Mouse (Mus musculus) kidney, adult 2 months (tissue): ENCODE measurements around the gene Muc2. TPM values are rescaled to one million over a fixed set of nuclear protein-coding genes. Genes with fewer than 3 reads are reported as not detected.

Experiments
- DNase-seq: peaks from one replicate; pipeline ENCODE4 v3.0.0; 2021
- H3K27ac ChIP-seq: fragments of 200-500 bp; 2 replicates; pipeline ENCODE4 v1.5.1; 2012; ENCODE audit warnings: low read depth, low read length, control low read depth, inconsistent platforms; ENCODE audit not compliant: insufficient read depth
- H3K27me3 ChIP-seq: fragments of 200-500 bp; replicated peaks from 2 replicates; pipeline ENCODE4 v1.6.1; 2012; ENCODE audit warnings: mild to moderate bottlenecking, moderate library complexity, low read length, inconsistent platforms; ENCODE audit not compliant: control insufficient read depth, insufficient read depth
- H3K36me3 ChIP-seq: fragments of 200-500 bp; 2 replicates; pipeline ENCODE4 v1.6.1; 2012; ENCODE audit warnings: mild to moderate bottlenecking, moderate library complexity, low read length, inconsistent platforms; ENCODE audit not compliant: control insufficient read depth, insufficient read depth
- H3K4me1 ChIP-seq: fragments of 200-500 bp; 2 replicates; pipeline ENCODE4 v1.6.1; 2011; ENCODE audit warnings: low read length; ENCODE audit not compliant: control insufficient read depth, insufficient read depth
- H3K4me3 ChIP-seq: fragments of 200-500 bp; 2 replicates; pipeline ENCODE4 v1.5.1; 2011; ENCODE audit warnings: mild to moderate bottlenecking, low read depth, low read length, control low read depth; ENCODE audit not compliant: insufficient read depth
- CTCF ChIP-seq: fragments of 200-500 bp; conservative IDR thresholded peaks from 2 replicates; pipeline ENCODE4 v1.5.1; 2011; ENCODE audit warnings: low read depth, mild to moderate bottlenecking, control low read depth, low read length, moderate library complexity, mixed read lengths; ENCODE audit not compliant: insufficient read depth, insufficient read length
- POLR2A ChIP-seq: fragments of 200-500 bp; IDR thresholded peaks from one replicate; pipeline ENCODE4 v1.6.1; 2011; ENCODE audit warnings: low read depth, low read length, control low read depth
- WGBS: fragments of 180-500 bp; shearing (Covaris S2); methylation state at CpG from one replicate; pipeline ENCODE4 v1.1.7; 2018; 5-methylcytosine and 5-hydroxymethylcytosine counted together
- polyA plus RNA-seq: library from polyadenylated mRNA; depleted of rRNA; stranded (reverse); fragments of >200 nt; gene quantifications from 2 replicates; pipeline ENCODE4 v1.2.3, GENCODE M21; 2012; rRNA removed

Muc2 gene
- 0.24 and 0.39 TPM in 2 replicates for polyA plus RNA-seq

DNA sequence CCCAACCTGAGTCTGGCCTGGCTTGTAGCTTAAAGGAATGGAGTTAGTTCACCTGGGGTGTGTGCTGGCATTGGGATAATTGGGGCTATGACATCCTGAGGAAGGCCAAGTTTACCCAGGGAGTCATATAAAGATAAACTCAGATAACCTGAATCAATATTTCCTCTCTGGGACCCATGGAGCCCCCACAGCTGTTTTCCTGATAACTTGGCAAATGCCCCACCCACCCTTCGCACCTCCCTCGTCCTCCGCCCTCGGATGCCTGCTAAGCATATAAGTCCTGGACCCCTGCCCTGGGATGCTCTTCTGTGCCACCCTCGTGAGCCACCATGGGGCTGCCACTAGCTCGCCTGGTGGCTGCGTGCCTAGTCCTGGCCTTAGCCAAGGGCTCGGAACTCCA is at the start of gene Muc2:
Muc2 (plus strand) TSS at position 301 of the 400 bp plus-strand sequence.
- TF ChIP-seq CTCF (no peak), POLR2A (no peak)
- Histone ChIP-seq H3K4me3 (no peak within 1 kb of the TSS), H3K4me1 (no peaks in the 10 kb centered on the region), H3K27ac (no peak within 1 kb of the TSS), H3K27me3 (no peaks in the 10 kb centered on the region), H3K36me3 (no peaks in the 10 kb centered on the region)
- no peak for DNase-seq
- WGBS: 90% methylated on average over 8 of the region's 8 CpGs

DNA sequence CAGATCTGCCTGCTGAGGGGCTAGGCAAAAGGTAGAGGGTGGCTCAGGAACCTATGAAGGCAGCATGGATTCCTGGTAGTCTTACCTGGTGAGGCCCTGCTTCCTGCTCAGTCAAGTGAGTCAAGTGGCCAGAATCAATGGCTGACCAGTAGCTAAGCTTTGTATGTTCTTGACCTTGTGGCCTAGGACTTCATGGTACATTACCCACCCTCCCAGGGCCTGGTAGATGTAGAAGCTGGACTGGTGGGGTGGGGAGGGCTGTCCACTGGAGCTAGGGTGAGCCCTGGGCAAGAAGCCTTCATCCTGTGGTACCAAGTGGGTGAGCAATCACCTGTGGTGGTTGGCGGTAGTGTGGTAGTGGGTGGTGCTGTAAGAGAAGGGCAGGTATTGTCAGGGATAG is 47.8 kb upstream of the Muc2 start:
- TF ChIP-seq POLR2A (no peak), CTCF (no peak)
- peak; percentile 42 for DNase-seq
- 60% methylated on average over 1 of the region's 1 CpGs for WGBS

DNA sequence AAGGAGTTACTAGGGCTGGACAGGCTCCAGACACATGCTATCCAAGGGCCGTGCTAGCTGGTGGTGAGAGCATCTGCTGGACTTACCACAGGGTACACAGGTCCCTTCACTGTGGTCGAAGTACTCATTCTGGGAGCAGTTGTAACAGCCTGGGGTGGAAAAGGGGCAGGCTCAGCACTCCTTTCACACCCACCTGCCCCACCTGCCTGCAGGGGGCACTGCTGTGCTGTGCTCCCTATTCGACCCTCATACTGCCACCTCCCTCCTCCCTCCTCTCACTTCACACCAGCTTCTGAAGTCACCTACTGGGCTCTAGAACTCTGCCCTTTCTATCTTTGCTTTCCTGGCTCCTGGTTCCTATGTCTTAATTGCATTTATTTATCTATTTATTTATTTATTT is 47.0 kb upstream of the Muc2 start:
- TF ChIP-seq POLR2A (no peak), CTCF (peak; percentile 55)
- Histone ChIP-seq H3K27ac (no peak overlapping the region), H3K36me3 (no peaks in the 10 kb centered on the region), H3K4me1 (no peaks in the 10 kb centered on the region), H3K4me3 (no peak overlapping the region), H3K27me3 (no peaks in the 10 kb centered on the region)
- DNase-seq: peak; percentile 15
- 48% methylated on average over 3 of the region's 3 CpGs for WGBS

More for the DNA sequence above, 47.8 kb upstream of the Muc2 start:
- H3K4me3 ChIP-seq: no peak overlapping the region
- H3K27me3 ChIP-seq: no peaks in the 10 kb centered on the region
- no peaks in the 10 kb centered on the region for H3K4me1 ChIP-seq
- H3K27ac ChIP-seq: no peak overlapping the region
- H3K36me3 ChIP-seq: no peaks in the 10 kb centered on the region

DNA sequence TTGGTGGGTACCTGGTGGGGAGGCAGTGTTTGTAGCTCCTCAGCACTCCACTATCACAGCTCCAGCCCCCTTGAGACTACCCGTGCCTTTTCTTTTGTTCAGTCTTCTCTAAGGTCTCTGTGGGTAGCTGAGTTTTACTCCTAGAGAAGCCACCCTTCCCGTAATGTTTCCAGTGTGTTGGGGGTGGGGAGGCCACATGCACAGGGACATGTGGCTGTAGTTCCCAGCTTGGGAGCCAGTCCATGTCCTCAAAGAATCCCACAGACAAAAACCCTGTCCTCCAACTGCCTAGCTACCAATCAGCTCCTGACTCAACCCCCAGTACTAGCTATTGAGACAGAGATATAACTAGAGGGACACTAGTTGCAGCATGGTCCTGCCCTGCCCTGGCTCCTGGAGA is 43.1 kb upstream of the Muc2 start:
- DNase-seq: no peak
- no peaks in the 10 kb centered on the region for H3K36me3 ChIP-seq
- H3K4me1 ChIP-seq: no peaks in the 10 kb centered on the region
- H3K4me3 ChIP-seq: no peak overlapping the region
- TF ChIP-seq CTCF (no peak), POLR2A (no peak)
- no peak overlapping the region for H3K27ac ChIP-seq
- WGBS: 83% methylated on average over 2 of the region's 2 CpGs
- H3K27me3 ChIP-seq: no peaks in the 10 kb centered on the region

DNA sequence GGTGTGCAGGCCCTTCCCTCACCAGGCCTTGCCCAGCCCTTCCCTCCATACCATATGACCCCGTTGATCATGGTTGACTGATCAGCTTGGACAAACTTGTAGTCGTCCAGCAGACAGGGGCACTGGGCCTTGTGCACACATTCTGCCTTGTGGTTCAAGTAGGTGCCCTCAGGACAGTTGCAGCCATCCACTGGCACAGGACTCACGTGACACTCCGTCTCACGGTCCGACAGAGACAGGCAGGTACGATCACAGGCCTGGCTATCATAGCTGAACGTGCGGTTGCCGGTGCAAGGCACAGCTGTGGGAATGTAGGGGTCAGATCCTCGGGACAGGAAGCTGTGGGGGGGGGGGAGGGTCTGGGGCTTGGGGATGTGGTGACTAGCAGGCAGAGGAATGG is 42.3 kb upstream of the Muc2 start:
- Histone ChIP-seq H3K4me3 (no peak overlapping the region), H3K36me3 (no peaks in the 10 kb centered on the region), H3K27ac (no peak overlapping the region), H3K4me1 (no peaks in the 10 kb centered on the region), H3K27me3 (no peaks in the 10 kb centered on the region)
- peak; percentile 26 for DNase-seq
- no peak for TF ChIP-seq CTCF
- 23% methylated on average over 11 of the region's 11 CpGs for WGBS

DNA sequence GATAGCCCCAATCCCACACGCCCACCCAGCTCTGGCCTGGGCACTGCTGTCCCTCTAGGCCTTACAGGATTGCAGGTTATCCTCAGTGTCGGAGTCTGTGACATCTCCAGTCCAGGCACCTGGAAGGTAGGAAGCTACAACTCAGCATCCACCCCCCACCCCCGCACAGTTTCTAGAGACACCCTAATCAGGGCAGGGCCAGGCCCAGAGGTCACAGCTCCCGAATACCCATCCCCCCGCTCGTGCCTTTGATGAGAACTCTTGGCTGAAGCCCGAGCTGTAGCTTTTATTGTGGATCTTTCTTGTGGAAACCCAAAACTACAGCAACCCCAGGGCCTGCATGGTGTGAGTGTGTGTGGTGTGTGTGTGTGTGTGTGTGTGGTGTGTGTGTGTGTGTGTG is 37.9 kb upstream of the Muc2 start:
- TF ChIP-seq POLR2A (no peak), CTCF (no peak)
- Histone ChIP-seq H3K4me3 (no peak overlapping the region), H3K4me1 (no peaks in the 10 kb centered on the region), H3K36me3 (no peaks in the 10 kb centered on the region), H3K27ac (no peak overlapping the region), H3K27me3 (no peaks in the 10 kb centered on the region)
- WGBS: 67% methylated on average over 7 of the region's 7 CpGs
- no peak for DNase-seq

DNA sequence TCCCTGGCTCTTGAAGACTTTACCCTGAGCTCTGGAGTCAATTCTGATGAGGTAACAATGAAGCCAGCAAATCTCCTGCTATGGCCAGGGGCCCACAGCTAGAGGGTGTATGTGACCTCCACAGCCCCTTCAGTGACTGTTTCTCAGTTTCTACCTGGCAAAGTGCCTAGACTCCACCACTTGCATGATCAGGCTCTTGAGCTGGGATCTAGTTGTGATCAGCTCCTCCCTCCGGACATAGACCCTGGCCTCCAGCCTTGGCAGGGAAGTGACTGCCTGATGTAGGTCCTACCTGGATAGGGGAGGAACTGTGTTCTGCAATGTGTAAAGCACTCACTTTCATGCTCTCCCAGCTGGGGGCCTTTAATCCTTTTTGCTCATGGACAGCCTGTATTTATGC is 29.8 kb upstream of the Muc2 start:
- no peak overlapping the region for H3K4me3 ChIP-seq
- no peaks in the 10 kb centered on the region for H3K4me1 ChIP-seq
- no peaks in the 10 kb centered on the region for H3K27me3 ChIP-seq
- WGBS: 69% methylated on average over 1 of the region's 1 CpGs
- TF ChIP-seq POLR2A (no peak), CTCF (no peak)
- H3K36me3 ChIP-seq: no peaks in the 10 kb centered on the region
- peak; percentile 57 for DNase-seq
- no peak overlapping the region for H3K27ac ChIP-seq

DNA sequence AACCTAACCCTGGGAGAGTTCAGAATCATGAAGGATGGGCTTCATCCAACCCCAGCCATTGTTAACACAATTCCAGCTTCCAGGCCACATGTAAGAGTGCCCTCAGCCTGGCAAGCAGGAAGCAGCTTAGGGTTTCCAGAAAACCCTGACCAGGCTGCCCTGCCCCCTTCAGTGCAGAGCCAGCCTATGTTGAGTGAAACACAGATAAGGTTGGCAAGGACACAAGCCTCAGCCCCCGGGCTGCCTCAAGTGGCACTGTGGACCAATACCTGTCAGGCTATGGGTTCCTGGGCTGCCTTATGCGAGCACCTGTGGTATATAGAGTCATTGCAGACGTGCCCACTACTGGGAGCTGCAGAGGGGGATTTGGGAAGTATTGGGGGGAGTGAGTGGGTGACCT is 28.7 kb upstream of the Muc2 start:
- no peak for TF ChIP-seq POLR2A
- TF ChIP-seq CTCF: no peak
- no peak for DNase-seq

More for the DNA sequence above, 28.7 kb upstream of the Muc2 start:
- H3K27ac ChIP-seq: no peak overlapping the region
- no peaks in the 10 kb centered on the region for H3K4me1 ChIP-seq
- whole genome bisulfite sequencing: 88% methylated on average over 3 of the region's 3 CpGs
- no peaks in the 10 kb centered on the region for H3K27me3 ChIP-seq
- no peaks in the 10 kb centered on the region for H3K36me3 ChIP-seq
- H3K4me3 ChIP-seq: no peak overlapping the region
